Mouse (Mus musculus) heart, embryonic 16.5 days (tissue): ENCODE measurements around the gene Sf3a3. TPM values are rescaled to one million over a fixed set of nuclear protein-coding genes. Genes with fewer than 3 reads are reported as not detected.
A peak's percentile ranks its signal among the peaks of the same experiment; 100 is the strongest.

ENCODE experiments used
- ATAC-seq: fragments of 200-750 bp; cut with Nextera tagmentation; replicated peaks from 2 replicates; pipeline ENCODE4 v1.8.0; 2017; ENCODE audit warnings: moderate number of reproducible peaks; ENCODE audit not compliant: insufficient read depth, low FRiP score; ENCODE audit errors: extremely low read depth
- H3K27ac ChIP-seq: fragments of 300-500 bp; sonication (generic); 2 replicates; pipeline ENCODE4 v1.5.1; 2014; ENCODE audit warnings: mild to moderate bottlenecking, low read length, control low read depth, moderate library complexity
- H3K27me3 ChIP-seq: fragments of 300-500 bp; sonication (generic); 2 replicates; pipeline ENCODE4 v1.6.1; 2014; ENCODE audit warnings: low read length, mixed read lengths; ENCODE audit not compliant: control insufficient read depth, insufficient read depth
- H3K36me3 ChIP-seq: fragments of 300-500 bp; sonication (generic); 2 replicates; pipeline ENCODE4 v1.6.1; 2014; ENCODE audit not compliant: control insufficient read depth, insufficient read depth
- H3K4me1 ChIP-seq: fragments of 300-500 bp; sonication (generic); 2 replicates; pipeline ENCODE4 v1.6.1; 2014; ENCODE audit warnings: low read length, mixed read lengths; ENCODE audit not compliant: control insufficient read depth, insufficient read depth
- H3K4me2 ChIP-seq: fragments of 300-500 bp; sonication (generic); 2 replicates; pipeline ENCODE4 v1.6.1; 2014; ENCODE audit warnings: low read depth, mild to moderate bottlenecking, control low read depth, low read length
- H3K4me3 ChIP-seq: fragments of 300-500 bp; sonication (generic); 2 replicates; pipeline ENCODE4 v1.5.1; 2014; ENCODE audit warnings: mild to moderate bottlenecking, control low read depth, low read length
- H3K9ac ChIP-seq: fragments of 300-500 bp; sonication (generic); 2 replicates; pipeline ENCODE4 v1.6.1; 2014; ENCODE audit warnings: low read length, control low read depth
- H3K9me3 ChIP-seq: fragments of 300-500 bp; sonication (generic); replicated peaks from 2 replicates; pipeline ENCODE4 v1.6.1; 2016; ENCODE audit warnings: low read length; ENCODE audit not compliant: control insufficient read depth
- WGBS: fragments of 180-500 bp; shearing (Covaris S2); extraction: QIAGEN DNeasy Blood & Tissue Kit; methylation state at CpG from one replicate; pipeline ENCODE4 v1.1.7; 2014; 5-methylcytosine and 5-hydroxymethylcytosine counted together
- polyA plus RNA-seq: library from polyadenylated mRNA; unstranded; fragments of >200 nt; fragmentation: Nextera tagmentation; extraction: Ambion mirVana; gene quantifications from 2 replicates; pipeline ENCODE4 v1.2.1, GENCODE M21; 2015

Gene Sf3a3
- polyA plus RNA-seq, 1 experiment from 2014 or later, result 95.1 TPM

- Histone ChIP-seq H3K4me1 (peaks cover 19% of the 10 kb centered on the region), H3K9ac (no peak overlapping the region), H3K36me3 (no peaks in the 10 kb centered on the region), H3K4me2 (no peak overlapping the region), H3K27me3 (no peaks in the 10 kb centered on the region; the same call in none of the 2 replicates), H3K9me3 (no peaks in the 10 kb centered on the region), H3K4me3 (no peak overlapping the region), H3K27ac (no peak overlapping the region)
- no peak for ATAC-seq
- WGBS, result 69% methylated on average over 2 of the region's 2 CpGs
These were observed 20.0 kb upstream of the Sf3a3 start for GRCm38 (mm10) chr4:124694572-124694971.

- no peak overlapping the region for H3K9ac ChIP-seq
- ATAC-seq, result no peak
- H3K36me3 ChIP-seq, result no peaks in the 10 kb centered on the region
- H3K27me3 ChIP-seq, result no peaks in the 10 kb centered on the region; the same call in none of the 2 replicates
- 0 out of 2 replicates have a peak overlapping the region, but pooled peaks have one; percentile 3 for H3K4me3 ChIP-seq
- H3K27ac ChIP-seq, result no peak overlapping the region
- H3K4me2 ChIP-seq, result peak overlapping the region; percentile 24
- WGBS, result 13% methylated on average over 18 of the region's 18 CpGs
- H3K9me3 ChIP-seq, result no peaks in the 10 kb centered on the region
- H3K4me1 ChIP-seq, result peaks cover 26% of the 10 kb centered on the region
These were observed 18.6 kb upstream of the Sf3a3 start for GRCm38 (mm10) chr4:124695786-124696516.

GRCm38 (mm10) chr4:124699791-124700190 is 14.8 kb upstream of the Sf3a3 start:
- 22% methylated on average over 6 of the region's 6 CpGs for WGBS
- Histone ChIP-seq H3K4me1 (peaks cover 41% of the 10 kb centered on the region), H3K27ac (peak overlapping the region; percentile 87)

GRCm38 (mm10) chr4:124700248-124700971 is 14.2 kb upstream of the Sf3a3 start, which contains the start of gene Fhl3:
Gene Fhl3, plus strand, starts transcription at chr4:124700701.
- H3K9me3 ChIP-seq, result no peaks in the 10 kb centered on the region
- peaks cover 42% of the 10 kb centered on the region for H3K4me1 ChIP-seq
- WGBS, result under 1% methylated on average over 50 of the region's 59 CpGs
- H3K4me2 ChIP-seq, result peak within 1 kb of the TSS; percentile 89
- H3K4me3 ChIP-seq, result peak within 1 kb of the TSS; percentile 92
- ATAC-seq, result peak; percentile 61; the same call in 1 of the 2 replicates
- H3K36me3 ChIP-seq, result no peaks in the 10 kb centered on the region
- H3K27ac ChIP-seq, result peak within 1 kb of the TSS; percentile 87
- no peaks in the 10 kb centered on the region; the same call in none of the 2 replicates for H3K27me3 ChIP-seq
- peak within 1 kb of the TSS; percentile 93 for H3K9ac ChIP-seq

More at GRCm38 (mm10) chr4:124699791-124700190, 14.8 kb upstream of the Sf3a3 start:
- no peak for ATAC-seq
- Histone ChIP-seq H3K4me3 (peak overlapping the region; percentile 92), H3K9me3 (no peaks in the 10 kb centered on the region), H3K27me3 (no peaks in the 10 kb centered on the region; the same call in none of the 2 replicates), H3K4me2 (peak overlapping the region; percentile 89), H3K9ac (peak overlapping the region; percentile 93), H3K36me3 (no peaks in the 10 kb centered on the region)

- H3K4me1 ChIP-seq, result peaks cover 44% of the 10 kb centered on the region
- ATAC-seq, result peak; percentile 41
- H3K36me3 ChIP-seq, result no peaks in the 10 kb centered on the region
- no peaks in the 10 kb centered on the region for H3K9me3 ChIP-seq
- no peaks in the 10 kb centered on the region for H3K27me3 ChIP-seq
- H3K4me2 ChIP-seq, result peak overlapping the region; percentile 89
- H3K4me3 ChIP-seq, result peak overlapping the region; percentile 92
- H3K9ac ChIP-seq, result peak overlapping the region; percentile 93
- H3K27ac ChIP-seq, result peak overlapping the region; percentile 87
- WGBS, result 1% methylated on average over 22 of the region's 22 CpGs
These were observed 13.3 kb upstream of the Sf3a3 start for GRCm38 (mm10) chr4:124701052-124701845.

GRCm38 (mm10) chr4:124701916-124702315 is 12.7 kb upstream of the Sf3a3 start:
- Histone ChIP-seq H3K9ac (peak overlapping the region; percentile 93), H3K4me1 (peaks cover 44% of the 10 kb centered on the region), H3K9me3 (no peaks in the 10 kb centered on the region), H3K27me3 (no peaks in the 10 kb centered on the region), H3K4me2 (peak overlapping the region; percentile 89), H3K27ac (peak overlapping the region; percentile 87), H3K4me3 (peak overlapping the region; percentile 92), H3K36me3 (no peaks in the 10 kb centered on the region)
- no peak for ATAC-seq
- 26% methylated on average over 5 of the region's 5 CpGs for WGBS

- H3K4me2 ChIP-seq, result peak overlapping the region; percentile 47
- no peaks in the 10 kb centered on the region for H3K9me3 ChIP-seq
- peak overlapping the region; percentile 90 for H3K27ac ChIP-seq
- 24% methylated on average over 2 of the region's 2 CpGs for WGBS
- 0 out of 2 replicates have a peak overlapping the region, but pooled peaks have one; percentile 0 for H3K9ac ChIP-seq
- peaks cover 46% of the 10 kb centered on the region for H3K4me1 ChIP-seq
- H3K27me3 ChIP-seq, result no peaks in the 10 kb centered on the region
- no peaks in the 10 kb centered on the region for H3K36me3 ChIP-seq
- peak overlapping the region; percentile 10; the same call in 1 of the 2 replicates for H3K4me3 ChIP-seq
- ATAC-seq, result no peak
These were observed 11.2 kb upstream of the Sf3a3 start for GRCm38 (mm10) chr4:124703406-124703805.

- H3K27ac ChIP-seq, result peak overlapping the region; percentile 90
- ATAC-seq, result no peak
- H3K27me3 ChIP-seq, result no peaks in the 10 kb centered on the region
- 18% methylated on average over 6 of the region's 6 CpGs for WGBS
- peak overlapping the region; percentile 64 for H3K9ac ChIP-seq
- peaks cover 49% of the 10 kb centered on the region for H3K4me1 ChIP-seq
- peak overlapping the region; percentile 47 for H3K4me2 ChIP-seq
- H3K36me3 ChIP-seq, result no peaks in the 10 kb centered on the region
- H3K4me3 ChIP-seq, result peak overlapping the region; percentile 7; the same call in 1 of the 2 replicates
- H3K9me3 ChIP-seq, result no peaks in the 10 kb centered on the region
These were observed 10.4 kb upstream of the Sf3a3 start for GRCm38 (mm10) chr4:124703881-124704796.
